Mouse (Mus musculus): Measurements from ENCODE around the gene Kcnk15. TPM values are rescaled to one million over a fixed set of nuclear protein-coding genes. Genes with fewer than 3 reads are reported as not detected.

Kcnk15 gene
- total RNA-seq, 2 experiments from 2014 or later: not detected

DNA sequence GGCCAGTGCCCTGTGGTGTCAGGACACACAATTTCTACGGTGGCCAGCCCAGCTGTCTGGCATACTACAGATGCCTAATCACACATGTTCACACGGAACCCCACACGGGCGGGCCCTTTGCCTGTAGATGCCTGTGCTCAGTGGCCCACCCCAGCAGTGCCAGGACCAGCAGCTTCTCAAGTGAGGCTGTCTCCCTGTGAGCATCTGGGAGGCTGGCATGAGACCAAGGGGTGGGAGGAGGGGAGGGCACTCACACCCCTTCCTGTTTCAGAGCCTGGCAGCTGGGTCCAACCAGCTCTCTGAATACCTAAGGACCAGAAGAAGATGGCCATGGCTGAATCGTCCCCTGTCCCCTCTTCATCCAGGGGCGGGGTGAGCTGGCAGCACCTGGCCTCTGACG lies 22.0 kb downstream of the Kcnk15 start:
- no peak for DNase-seq (ENCODE audit: low spot score)

DNA sequence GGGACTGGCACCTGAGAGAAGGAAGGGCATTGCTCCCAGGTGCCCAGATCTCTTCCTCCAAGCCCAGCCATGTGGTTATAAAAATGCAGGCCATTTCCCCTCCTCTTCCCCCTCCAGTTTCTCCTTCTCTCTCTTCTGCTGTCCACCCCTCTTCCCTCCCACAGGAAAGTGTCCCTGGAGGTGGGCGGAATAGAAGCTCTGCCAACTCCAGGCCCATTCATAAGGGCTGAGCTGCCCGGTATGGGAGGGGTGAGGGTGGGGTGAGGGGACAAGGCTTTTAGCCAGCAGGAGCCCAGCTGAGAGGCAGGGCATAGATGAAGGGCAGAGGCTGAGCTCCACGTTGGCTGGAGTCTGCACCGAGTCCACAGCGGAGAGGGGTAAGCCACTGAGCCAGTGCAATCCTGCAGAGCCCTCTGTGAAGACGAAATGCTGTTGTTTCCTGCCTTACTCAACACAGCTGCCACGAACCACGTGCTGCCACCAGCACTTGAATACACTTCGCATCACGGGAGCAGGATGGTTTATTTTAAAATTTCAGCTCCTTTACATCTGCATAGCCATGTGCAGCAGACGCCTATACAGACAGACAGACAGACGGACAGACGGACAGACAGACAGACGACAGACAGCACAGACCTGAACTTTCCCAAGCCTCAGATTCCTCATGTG lies 23.5 kb downstream of the Kcnk15 start:
- no peak for DNase-seq (ENCODE audit: low spot score)

DNA sequence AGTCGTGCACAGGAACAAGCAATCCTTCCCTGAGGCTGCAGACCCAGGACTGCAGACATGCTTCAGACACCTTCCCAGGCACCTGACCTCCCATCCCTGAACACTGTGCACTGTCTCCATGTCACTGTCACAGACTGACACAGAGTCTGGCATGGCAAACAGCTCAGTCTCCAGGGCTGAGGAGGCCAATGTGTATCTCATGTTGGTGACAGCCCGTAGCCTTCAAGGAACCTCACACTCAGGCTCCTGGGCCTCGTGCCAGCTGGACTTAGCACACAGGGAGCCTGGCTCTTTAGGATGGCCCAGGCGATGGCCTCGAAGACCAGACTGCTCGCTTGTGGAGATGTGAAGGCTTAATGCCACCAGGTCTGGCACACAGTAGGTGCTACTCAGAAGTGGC lies 27.4 kb downstream of the Kcnk15 start:
- peak; percentile 48 for DNase-seq (ENCODE audit: low spot score)

DNA sequence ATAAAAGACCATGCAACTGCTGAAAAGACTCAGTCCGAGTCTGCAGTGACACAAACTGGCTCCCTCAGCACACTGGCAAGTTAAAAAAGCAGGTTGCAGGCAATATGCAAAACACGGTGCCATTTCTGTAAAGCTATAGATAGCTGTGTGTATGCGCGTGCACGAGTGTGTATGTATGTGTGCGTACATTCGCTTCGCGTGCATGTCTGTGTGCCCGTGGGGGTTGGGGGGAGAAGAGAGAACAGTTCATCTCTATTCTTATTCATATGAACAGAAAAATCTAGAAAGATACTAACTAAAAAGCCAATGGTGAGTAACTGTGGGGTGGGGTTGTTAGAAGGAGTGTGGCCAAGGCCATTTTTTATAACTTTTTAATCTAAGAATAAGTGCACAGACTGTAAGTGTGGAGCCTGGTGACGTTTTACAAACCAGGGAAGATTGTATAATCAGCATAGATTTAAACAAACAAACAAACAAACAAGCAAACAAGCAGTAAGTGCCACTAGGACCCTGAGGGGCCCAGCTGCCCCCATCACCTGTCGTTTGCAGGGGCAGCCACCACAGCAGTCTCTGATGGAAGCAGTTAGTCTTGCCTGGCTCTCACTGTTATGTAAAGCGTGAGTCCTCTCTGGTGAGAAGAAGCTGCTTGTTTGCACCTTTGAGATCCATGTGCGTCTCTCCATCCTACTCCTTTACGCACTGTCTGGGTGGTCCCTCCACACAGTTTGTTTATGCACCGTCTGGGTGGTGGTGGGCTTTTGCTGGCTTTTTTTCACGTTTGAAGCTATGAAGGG lies 29.6 kb downstream of the Kcnk15 start:
- no peak for DNase-seq (ENCODE audit: low spot score)

DNA sequence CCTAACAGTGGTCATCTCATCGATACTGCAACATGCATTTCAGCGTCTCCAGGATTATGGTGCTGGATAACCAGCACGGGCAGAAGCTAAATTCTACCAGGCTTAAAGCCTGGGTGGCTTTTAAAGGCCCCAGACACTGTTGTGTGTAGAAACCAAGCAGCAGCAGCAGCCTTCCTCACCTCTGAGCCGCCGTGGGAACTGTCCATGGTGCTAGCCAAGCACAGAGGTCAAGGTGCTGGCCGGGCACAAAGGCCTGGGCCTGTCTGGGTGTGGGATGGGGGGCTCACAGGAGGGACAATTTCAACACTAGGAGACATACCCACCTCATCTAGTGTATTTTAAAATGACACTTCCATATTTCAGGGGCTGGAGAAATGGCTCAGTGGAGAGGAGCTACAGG lies 36.0 kb downstream of the Kcnk15 start:
- no peak for DNase-seq (ENCODE audit: low spot score)

DNA sequence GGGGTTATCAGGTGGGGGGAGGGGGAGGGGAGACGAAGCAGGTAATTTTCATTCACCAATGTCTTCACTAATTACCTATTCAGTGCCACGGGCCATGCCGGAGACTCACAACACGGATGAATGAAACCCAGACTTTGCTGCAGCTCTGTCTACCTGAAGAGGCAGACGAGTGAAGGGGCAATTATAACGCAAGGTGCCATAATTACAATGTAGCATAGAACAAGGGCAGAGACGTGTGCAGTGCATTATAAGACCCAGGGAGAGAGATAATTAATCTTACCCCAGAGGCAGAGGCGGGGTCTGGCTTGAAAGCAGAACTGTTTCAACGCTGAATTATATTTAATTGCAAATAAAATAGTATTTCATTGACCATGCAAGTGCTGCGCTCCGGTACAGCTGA lies 37.1 kb downstream of the Kcnk15 start:
- DNase-seq (ENCODE audit: low spot score): no peak

DNA sequence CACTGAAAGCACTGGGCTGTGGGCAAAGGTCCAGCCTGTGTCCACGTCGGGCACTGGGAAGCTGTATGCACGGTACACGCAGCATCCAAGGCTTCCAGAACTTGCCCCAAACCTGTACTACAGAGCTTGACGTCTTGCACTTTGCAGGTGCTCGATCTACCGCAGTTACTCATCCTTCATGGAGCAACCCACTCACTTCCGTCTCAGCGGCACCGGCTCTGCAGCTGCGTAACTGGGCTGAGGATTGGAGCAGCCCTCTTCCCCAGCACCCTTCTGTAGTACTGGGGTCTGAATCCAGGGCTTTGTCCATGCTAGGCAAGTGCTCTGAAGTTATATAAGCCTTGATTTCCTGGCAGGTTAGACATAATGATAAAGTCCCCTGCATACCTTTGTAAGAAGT lies 37.8 kb downstream of the Kcnk15 start:
- no peak for DNase-seq (ENCODE audit: low spot score)

DNA sequence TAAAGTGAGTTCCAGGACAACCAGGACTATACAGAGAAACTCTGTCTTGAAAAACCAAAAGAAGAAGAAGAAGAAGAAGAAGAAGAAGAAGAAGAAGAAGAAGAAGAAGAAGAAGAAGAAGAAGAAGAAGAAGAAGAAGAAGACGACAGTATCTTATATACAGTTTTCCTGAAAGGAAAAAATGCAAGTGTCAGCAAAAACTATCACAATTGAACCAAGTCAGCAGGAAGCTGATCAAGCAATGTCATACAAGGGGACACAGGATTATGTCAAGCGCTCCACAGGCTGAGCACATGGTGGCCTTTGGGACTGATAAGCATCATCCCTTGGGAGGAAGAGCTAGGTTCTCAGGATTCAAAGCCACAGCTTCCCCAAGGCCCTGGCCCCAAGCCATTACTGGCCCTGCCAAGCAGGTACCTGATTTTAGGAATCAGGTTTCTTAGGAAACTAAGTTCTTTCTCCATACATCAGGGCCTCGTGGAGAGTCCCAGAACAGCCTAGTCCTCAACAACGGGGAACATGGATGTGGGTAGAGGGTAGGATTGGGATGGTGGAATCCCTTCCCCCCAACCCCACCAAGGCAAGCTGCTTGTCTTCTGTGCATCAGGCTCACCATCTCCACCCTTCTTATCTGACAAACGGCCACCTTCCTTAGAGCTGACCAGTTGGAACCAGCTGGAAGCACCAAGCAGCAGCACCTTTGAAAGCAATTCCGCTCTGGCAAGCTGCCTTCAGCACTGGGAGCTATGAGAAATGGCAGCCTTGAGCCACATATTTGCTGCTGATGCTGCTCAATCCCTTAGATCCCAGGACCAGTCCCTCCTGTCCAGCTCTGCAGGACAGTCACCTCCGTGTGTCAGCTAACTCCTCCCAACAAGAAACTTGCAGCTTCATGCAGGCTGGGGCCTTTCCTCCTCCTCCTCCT lies 40.3 kb downstream of the Kcnk15 start:
- DNase-seq (ENCODE audit: low spot score): no peak

DNA sequence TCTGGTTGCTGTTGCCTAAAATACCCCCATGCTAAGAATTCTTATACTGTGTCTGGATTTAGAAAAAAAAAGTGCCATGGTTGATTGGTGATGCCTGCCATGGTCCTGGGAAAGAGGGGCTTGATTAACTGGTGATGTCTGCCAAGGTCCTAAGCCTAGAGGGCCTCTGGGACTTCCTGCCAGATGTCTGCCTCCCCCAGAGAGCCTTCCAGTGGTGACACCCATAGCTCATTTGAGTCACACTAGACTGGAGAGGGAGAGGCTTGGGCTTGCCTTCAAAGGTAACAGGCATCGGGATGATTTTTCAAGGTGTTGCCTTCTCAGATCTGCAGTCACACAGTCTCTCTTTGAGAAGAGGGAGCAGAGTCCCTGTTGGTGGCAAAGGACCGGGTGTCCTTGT lies 41.7 kb downstream of the Kcnk15 start:
- no peak for DNase-seq (ENCODE audit: low spot score)

DNA sequence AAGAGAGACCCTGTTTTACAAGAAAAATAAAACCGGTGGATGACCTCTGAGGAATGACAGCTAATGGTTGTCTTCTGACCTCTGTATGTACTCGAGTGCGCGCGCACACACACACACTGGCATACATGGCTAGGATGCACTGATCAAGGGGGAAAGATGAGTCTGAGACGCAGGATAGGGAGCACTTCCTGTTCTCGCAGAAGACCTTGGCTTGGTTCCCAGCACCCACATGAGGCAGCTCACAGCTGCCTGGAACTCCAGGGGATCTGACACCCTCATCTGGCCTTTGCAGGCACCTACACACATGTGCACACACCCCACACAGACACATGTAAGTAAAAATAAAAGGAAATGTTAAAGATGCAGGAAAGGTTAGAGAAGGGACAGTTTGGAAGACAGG lies 43.6 kb downstream of the Kcnk15 start:
- DNase-seq (ENCODE audit: low spot score): no peak

DNA sequence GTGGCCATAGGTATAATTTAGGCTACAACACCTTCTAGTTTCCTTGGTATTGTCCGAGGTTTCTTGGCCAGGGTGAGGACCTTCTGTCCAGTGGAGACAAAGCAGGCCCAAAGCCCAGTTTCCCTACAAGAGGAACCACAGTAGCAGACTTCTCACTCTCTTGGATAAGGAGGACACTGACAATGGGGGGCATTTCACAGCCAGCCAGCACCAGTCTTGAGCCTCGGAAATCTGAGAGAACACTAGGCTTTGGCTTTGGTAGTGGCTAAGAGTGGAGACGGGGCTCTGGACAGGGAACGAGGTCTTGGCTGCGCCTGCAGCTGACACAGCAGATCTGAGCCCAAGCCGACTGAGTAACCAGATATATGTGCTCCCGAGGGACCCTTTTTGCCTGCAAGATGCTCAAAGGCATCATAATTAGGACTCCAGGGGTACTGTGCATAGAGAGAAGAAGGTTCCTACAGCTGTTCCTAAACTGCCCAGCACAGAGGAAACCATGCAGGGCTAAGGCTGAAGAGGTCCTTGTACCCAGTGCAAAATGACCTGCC lies 44.6 kb downstream of the Kcnk15 start:
- peak; percentile 23 for DNase-seq (ENCODE audit: low spot score)

DNA sequence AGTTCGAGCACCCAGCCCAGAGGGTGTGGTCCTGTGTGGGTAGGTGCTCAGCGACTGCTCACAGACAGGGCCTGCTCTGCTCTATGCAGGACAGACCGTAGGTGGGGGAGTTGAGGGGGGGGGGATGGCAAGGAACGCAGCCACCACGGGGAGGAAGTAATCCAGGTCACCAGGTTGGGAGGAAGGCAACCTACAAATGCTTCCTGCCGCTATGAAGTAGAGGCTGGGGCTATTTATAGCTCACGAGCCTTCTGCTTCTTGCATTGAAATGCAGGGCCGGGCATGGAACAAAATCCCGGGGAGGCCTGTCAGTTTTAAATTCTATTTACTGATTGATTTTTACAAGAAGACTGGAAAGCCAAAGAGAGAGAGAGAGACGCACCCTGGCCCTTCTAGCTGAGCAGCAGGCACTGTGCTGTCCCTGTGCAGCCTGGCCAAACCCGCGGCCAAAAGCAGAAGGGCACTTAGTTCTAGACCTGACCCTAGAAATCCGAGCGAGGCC lies 46.5 kb downstream of the Kcnk15 start:
- no peak for DNase-seq (ENCODE audit: low spot score)

DNA sequence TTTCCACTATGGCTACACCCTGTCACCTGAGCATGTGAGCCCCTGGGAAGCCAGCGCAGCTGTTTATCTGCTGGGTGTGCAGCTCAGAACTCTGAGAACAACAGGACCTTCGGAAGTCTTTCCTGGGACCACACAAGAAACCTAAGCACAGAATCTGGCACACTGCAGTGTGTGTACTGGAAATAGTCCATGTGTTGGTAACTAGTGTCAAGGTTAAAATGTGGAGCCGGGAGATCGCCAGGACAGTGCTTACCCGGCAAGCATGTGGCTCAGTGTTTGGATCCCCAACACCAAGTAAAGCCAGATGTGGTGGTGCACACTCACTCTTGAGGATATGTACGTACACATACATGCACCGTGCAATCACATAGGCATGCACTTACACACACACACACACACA lies 47.6 kb downstream of the Kcnk15 start:
- DNase-seq (ENCODE audit: low spot score): no peak

DNA sequence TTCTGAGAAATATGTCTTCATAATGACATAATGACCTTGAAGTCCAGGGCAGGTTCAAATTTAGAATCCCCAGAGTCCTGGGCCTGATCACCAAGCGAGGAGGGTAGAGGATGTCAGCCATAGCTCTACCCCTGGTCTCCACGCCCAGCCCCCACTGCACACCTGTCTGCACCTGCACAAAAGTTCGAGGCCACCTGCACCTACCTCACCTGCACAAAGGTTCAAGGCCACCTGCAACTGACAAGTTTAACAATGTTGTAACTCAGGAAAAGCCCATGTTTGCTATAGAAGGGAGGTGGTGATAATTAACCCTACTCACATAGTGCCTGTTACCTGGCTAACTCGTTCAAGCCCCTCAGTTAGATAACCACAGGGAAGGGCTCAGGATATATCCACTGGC lies 49.0 kb downstream of the Kcnk15 start:
- no peak for DNase-seq (ENCODE audit: low spot score)

DNA sequence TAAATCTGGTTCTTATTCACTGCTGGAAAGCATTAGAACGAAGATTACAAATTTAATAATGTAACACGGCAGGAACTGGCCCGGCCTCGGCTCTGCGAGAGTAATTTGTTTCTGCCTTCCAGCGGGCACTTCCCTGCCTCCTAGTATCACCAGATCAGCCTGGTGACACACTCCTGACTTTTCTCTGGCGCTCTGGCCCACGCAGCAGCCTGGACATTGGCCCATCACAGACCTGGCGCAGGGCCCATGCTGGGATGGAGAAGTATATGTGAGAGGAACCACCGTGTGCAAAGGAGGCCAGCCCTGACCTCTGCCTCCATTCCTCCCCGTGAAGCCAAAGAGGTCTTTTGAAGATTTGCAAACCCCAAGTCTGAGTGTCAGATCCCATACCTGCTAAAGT lies 50.0 kb downstream of the Kcnk15 start:
- DNase-seq (ENCODE audit: low spot score): no peak

DNA sequence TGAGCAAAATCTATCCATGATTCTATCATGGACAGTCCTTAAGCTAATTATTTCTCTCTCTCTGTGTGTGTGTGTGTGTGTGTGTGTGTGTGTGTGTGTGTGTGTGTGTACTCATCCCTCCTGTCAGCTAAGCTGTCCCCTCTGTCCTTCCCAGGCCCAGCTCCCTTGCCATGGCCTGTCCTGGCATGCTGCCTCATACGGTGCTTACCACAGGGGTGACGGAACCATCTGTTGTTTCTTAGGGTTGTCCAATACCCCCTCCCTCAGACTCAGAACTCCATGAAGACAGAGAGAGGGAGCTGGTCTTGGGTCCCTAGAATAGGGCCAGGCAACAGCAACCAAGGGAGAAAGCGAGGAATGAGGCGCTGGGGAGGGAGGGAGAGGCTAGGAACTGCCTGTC lies 50.9 kb downstream of the Kcnk15 start:
- no peak for DNase-seq (ENCODE audit: low spot score)

DNA sequence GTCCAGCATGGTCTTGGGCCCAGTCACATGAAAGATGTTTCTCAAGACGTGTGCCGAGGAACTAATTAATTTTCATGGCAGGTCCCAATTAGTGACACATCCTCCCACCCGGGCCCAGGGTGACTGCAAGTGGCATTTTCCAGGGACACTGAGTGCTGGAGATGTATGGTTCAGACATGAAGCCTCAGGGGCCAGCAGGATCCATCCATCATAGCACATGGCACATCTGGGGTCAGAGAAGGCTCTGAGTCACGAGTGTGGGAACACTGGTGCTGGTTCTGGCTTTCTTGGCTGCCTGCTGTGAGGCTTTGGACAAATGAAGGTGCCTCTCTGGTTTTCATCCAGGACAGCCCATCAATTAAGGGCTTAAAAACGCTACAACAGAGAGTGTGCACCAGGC lies 53.7 kb downstream of the Kcnk15 start:
- DNase-seq (ENCODE audit: low spot score): no peak
